Mouse (Mus musculus): Measurements from ENCODE around the gene Inpp5b.

GRCm38 (mm10) chr4:124759305-124759811 lies 17.7 kb downstream of the Inpp5b start:
- TF ChIP-seq POLR2A (IDR thresholded peaks at IDR 0.05; ENCODE audit: control insufficient read depth, low read depth, low read length) (no peak), CTCF (IDR thresholded peaks at IDR 0.05; ENCODE audit: control insufficient read depth, insufficient read depth, insufficient replicate concordance, low read depth, low read length) (no peak)

All from testis, adult 2 months (tissue).